Mouse (Mus musculus) retina, embryonic 14.5 days (tissue): Measurements from ENCODE around the gene Zswim3.
"Not testable (repeated sequence)": the region's sequence is repeated elsewhere in the genome, so short reads cannot be mapped to it uniquely, and the experiment has no call there.

ENCODE experiments used
- DNase-seq: peaks from one replicate; pipeline ENCODE4 v3.0.0-alpha.2; 2015; ENCODE audit warnings: low spot score

Gene Zswim3

GRCm38 (mm10) chr2:164856309-164857100 lies 51.6 kb downstream of the Zswim3 start:
- peak; percentile 18 for DNase-seq

GRCm38 (mm10) chr2:164857101-164857821 lies 52.4 kb downstream of the Zswim3 start, which contains the start of gene Pltp:
Gene Pltp (minus strand): TSS chr2:164857711.
- peak; percentile 67 for DNase-seq

- DNase-seq = no peak
Measured at GRCm38 (mm10) chr2:164857842-164858553, 53.1 kb downstream of the Zswim3 start.

- DNase-seq = no peak
Measured at GRCm38 (mm10) chr2:164859155-164859554, 54.3 kb downstream of the Zswim3 start.

GRCm38 (mm10) chr2:164859640-164860432 lies 54.9 kb downstream of the Zswim3 start:
- no peak for DNase-seq

GRCm38 (mm10) chr2:164861094-164861493 lies 56.2 kb downstream of the Zswim3 start:
- no peak for DNase-seq

GRCm38 (mm10) chr2:164862179-164862861 lies 57.4 kb downstream of the Zswim3 start:
- DNase-seq = no peak

- not testable (repeated sequence) for DNase-seq
Measured at GRCm38 (mm10) chr2:164863411-164863810, 58.5 kb downstream of the Zswim3 start.

GRCm38 (mm10) chr2:164864593-164864992 lies 59.7 kb downstream of the Zswim3 start:
- DNase-seq = no peak

GRCm38 (mm10) chr2:164866741-164867551 lies 62.0 kb downstream of the Zswim3 start:
- no peak for DNase-seq

GRCm38 (mm10) chr2:164867566-164867965 lies 62.7 kb downstream of the Zswim3 start:
- DNase-seq = no peak

GRCm38 (mm10) chr2:164868491-164868890 lies 63.6 kb downstream of the Zswim3 start:
- no peak for DNase-seq
